Mouse (Mus musculus) c-Kit-positive CD71-positive TER-119-positive erythroid progenitor cells, embryonic 14.5 days (primary cell): Measurements from ENCODE around the gene Fam207a.

Experiments used
- DNase-seq: peaks from one replicate; pipeline ENCODE4 v3.0.0-alpha.2; 2013; ENCODE audit warnings: low spot score

Fam207a gene

GRCm38 (mm10) chr10:77502967-77503922 is 12.3 kb downstream of the Fam207a start:
- DNase-seq = no peak

- DNase-seq = no peak
These were observed 14.9 kb downstream of the Fam207a start for GRCm38 (mm10) chr10:77500636-77501035.

GRCm38 (mm10) chr10:77498254-77498653 is 17.3 kb downstream of the Fam207a start:
- no peak for DNase-seq

- DNase-seq = no peak
These were observed 18.4 kb downstream of the Fam207a start for GRCm38 (mm10) chr10:77497185-77497584.

- no peak for DNase-seq
These were observed 22.7 kb downstream of the Fam207a start for GRCm38 (mm10) chr10:77492885-77493284.

GRCm38 (mm10) chr10:77491585-77491984 is 24.0 kb downstream of the Fam207a start:
- no peak for DNase-seq

GRCm38 (mm10) chr10:77488168-77488567 is 27.4 kb downstream of the Fam207a start:
- DNase-seq = no peak

- no peak for DNase-seq
These were observed 29.8 kb downstream of the Fam207a start for GRCm38 (mm10) chr10:77485786-77486185.

- DNase-seq = no peak
These were observed 31.2 kb downstream of the Fam207a start for GRCm38 (mm10) chr10:77484205-77484935.

- DNase-seq = no peak
These were observed 33.8 kb downstream of the Fam207a start for GRCm38 (mm10) chr10:77481814-77482213.

- no peak for DNase-seq
These were observed 35.6 kb downstream of the Fam207a start for GRCm38 (mm10) chr10:77479972-77480371.

- no peak for DNase-seq
These were observed 38.7 kb downstream of the Fam207a start for GRCm38 (mm10) chr10:77476907-77477306.

- no peak for DNase-seq
These were observed 43.4 kb downstream of the Fam207a start for GRCm38 (mm10) chr10:77472188-77472587.

- DNase-seq = no peak
These were observed 44.1 kb downstream of the Fam207a start for GRCm38 (mm10) chr10:77471512-77471911.

GRCm38 (mm10) chr10:77470763-77471162 is 44.8 kb downstream of the Fam207a start:
- DNase-seq = no peak

GRCm38 (mm10) chr10:77468675-77469074 is 46.9 kb downstream of the Fam207a start:
- DNase-seq = no peak

GRCm38 (mm10) chr10:77467407-77467806 is 48.2 kb downstream of the Fam207a start:
- DNase-seq = no peak

- no peak for DNase-seq
These were observed 49.7 kb downstream of the Fam207a start for GRCm38 (mm10) chr10:77465902-77466301.

- DNase-seq = peak; percentile 17
These were observed 51.2 kb downstream of the Fam207a start for GRCm38 (mm10) chr10:77464181-77464936.

- DNase-seq = no peak
These were observed 54.4 kb downstream of the Fam207a start for GRCm38 (mm10) chr10:77461161-77461560.

- no peak for DNase-seq
These were observed 57.9 kb downstream of the Fam207a start for GRCm38 (mm10) chr10:77457701-77458100.

GRCm38 (mm10) chr10:77456507-77456906 is 59.1 kb downstream of the Fam207a start:
- no peak for DNase-seq
